Mouse (Mus musculus) activated CD4-positive, CD25-positive, alpha-beta regulatory T cell, adult 4 months (primary cell): ENCODE results near the gene Osbpl8. TPM values are rescaled to one million over a fixed set of nuclear protein-coding genes. Genes with fewer than 3 reads are reported as not detected.
"Not testable (repeated sequence)": the region's sequence is repeated elsewhere in the genome, so short reads cannot be mapped to it uniquely, and the experiment has no call there.

Experiments used
- ATAC-seq: one replicate; pipeline ENCODE4 v1.8.0; 2017
- polyA plus RNA-seq, 2 experiments: library from polyadenylated mRNA; unstranded; fragments of 100-300 nt; shearing (Covaris generic); gene quantifications; one replicate each; pipeline ENCODE4 v1.2.1; 2017

The Osbpl8 gene
- polyA plus RNA-seq, 2 experiments from 2014 or later: 12.0 to 16.7 TPM

- no peak for ATAC-seq
These were observed 25.7 kb downstream of the Osbpl8 start for GRCm38 (mm10) chr10:111190110-111190795.

GRCm38 (mm10) chr10:111193536-111193935, 29.0 kb downstream of the Osbpl8 start:
- no peak for ATAC-seq

DNA sequence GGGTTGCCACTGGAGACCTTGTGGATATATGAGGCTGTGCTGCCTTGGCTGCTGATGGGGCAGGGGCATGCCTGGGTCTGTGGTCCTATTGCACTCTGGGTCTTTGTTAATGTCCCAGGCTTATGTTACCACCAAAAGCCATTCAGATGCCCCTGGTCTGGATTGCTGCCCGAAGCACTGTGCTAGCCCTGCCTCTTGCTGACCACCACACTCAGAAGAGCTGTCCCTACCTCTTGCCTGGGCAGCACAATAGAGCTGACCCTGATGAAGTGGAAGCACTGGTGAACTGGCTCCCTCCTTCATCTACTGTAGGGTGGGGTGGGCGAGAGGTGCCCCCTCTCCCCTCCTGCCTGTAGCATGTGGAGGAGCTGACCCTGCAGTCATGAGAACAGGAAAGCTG, 31.6 kb downstream of the Osbpl8 start:
- no peak for ATAC-seq

GRCm38 (mm10) chr10:111198705-111199104, 34.2 kb downstream of the Osbpl8 start:
- ATAC-seq: peak; percentile 49

DNA sequence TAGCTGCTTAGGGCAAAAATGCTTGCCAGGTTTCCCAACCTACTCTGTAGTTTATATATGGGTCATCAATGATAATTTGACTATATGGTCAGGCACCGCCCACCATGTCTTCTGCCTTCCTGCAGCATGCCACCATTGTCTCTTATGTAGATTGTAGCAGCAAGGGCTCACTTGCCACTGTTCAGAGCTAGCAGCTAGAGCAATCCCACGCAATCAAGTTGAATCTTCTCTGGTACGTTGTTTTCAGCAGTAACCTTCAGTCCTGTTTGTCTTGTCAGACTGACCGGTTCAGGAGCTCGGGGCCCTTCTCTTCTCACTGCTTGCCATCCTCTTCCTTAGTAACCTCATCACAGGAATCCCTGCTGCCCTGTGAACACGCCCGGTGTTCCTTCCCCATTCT, 36.6 kb downstream of the Osbpl8 start:
- ATAC-seq: no peak

DNA sequence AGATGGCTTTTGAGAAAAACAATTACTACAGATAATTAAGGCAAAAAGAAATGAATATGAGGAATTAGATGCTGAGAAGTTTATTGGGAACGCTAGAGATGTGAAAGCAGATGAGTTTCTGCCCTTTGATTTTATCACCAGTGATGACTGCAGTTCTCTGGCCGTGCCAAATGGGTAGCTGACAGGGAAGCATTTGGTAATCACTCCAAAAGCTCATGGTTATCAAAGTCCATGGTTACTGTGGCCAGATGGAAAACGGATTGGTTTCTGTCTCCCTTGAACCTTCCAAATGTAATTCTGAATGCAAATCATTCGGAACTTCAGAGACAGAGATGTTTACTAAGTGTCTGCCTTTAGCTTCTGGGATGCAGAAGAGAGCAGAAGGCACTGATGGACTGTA, 37.1 kb downstream of the Osbpl8 start:
- ATAC-seq: no peak

DNA sequence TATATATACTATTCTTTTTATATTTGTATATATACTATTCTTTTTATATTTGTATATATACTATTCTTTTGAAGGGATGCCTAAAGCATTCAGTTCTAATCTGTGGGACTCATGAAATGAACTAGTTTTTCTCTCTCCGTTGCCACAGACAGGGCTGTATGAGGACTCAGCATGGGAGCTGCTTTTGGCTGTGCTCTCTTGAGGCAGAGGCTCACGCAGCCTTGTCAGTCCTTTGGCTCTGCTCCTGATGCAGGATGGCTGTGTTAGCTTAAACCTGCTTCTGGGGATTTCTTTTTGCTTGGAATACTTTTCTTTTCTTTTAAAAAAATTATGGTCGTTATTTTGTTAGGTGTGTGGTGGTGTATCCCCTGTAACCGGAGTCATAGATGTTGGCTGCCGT, 39.5 kb downstream of the Osbpl8 start:
- ATAC-seq: no peak

DNA sequence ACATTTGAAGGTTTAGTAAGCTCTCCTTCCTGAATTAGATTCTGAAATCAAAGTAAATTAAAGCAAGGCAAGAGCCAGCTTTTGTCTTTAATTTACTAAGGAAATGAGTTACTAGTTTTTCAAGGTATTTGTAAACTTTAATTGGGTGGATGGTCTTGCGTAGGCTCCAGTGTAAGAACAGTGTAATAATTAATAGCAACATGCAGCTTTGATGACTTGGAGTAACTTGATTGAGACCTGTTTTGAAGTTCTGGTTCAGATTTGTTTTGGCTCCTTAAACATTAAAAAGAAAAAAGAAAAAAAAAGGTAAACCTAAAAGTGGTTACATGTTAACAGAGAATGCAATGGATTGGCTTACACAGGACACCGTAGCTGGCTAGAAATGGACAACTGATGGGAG, 40.9 kb downstream of the Osbpl8 start:
- ATAC-seq: no peak

DNA sequence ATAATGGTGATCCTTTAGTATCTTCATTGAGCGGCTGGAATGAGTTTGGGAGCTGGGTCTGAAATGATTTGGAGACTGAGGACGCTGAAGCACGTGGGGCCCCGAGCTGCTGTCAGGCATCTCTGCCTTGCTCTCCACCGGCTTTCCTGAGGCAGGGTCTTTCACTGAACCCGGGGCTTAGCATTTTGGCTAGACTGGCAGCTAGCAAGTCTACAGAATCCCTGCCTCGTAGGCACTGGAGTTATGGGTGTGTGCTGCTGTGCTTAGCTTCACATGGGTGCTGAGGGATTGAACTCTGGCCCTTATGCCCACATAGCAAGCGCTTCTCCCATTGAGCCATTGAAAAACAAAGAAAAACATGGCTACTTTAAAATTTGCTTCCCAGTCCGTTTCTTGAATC, 42.8 kb downstream of the Osbpl8 start:
- ATAC-seq: no peak

DNA sequence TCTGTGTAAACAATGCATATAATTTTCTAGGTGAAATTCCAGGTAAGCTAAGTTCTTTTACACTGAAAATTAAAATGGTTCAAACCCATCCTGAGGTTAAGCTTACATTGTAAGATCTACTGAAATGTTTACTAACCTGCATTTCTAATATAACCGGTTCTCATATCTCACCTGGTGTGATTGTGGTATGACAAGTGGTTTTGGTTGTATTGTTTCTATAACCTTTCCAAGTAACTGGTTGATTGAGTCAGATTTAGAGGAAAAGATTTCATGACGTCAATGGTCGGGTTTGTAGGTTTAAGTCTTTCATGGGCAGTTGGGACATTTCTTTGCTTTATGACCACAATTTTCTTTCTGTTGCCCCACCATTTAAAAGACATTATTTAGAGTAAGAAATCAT, 49.5 kb downstream of the Osbpl8 start:
- peak; percentile 44 for ATAC-seq

- peak; percentile 75 for ATAC-seq
These were observed 50.1 kb downstream of the Osbpl8 start for GRCm38 (mm10) chr10:111214696-111215095.

- no peak for ATAC-seq
These were observed 51.0 kb downstream of the Osbpl8 start for GRCm38 (mm10) chr10:111215572-111215971.

GRCm38 (mm10) chr10:111216111-111216510, 51.6 kb downstream of the Osbpl8 start:
- no peak for ATAC-seq

DNA sequence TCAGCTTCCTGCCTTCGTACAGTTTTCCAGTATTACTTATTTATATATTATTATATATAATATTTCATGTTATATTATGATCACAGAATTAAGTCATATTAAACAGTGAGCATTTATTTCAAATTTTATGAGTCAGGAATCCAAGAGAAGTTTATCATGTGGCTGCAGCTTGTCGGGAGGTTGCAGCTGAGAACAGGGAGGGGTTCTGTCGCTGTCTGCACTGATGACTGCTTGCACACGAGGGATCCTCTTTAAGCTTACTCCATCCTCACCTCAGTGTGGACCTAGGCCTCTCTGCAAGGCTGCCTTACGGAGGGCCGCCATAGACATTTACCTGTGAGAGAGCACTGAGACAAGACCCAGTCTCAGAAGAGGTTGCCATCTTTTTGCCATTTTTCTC, 58.0 kb downstream of the Osbpl8 start:
- ATAC-seq: no peak

GRCm38 (mm10) chr10:111223218-111223830, 58.8 kb downstream of the Osbpl8 start:
- no peak for ATAC-seq

GRCm38 (mm10) chr10:111224696-111225095, 60.1 kb downstream of the Osbpl8 start:
- no peak for ATAC-seq

- peak; percentile 86 for ATAC-seq
These were observed 62.0 kb downstream of the Osbpl8 start for GRCm38 (mm10) chr10:111226508-111226907.

GRCm38 (mm10) chr10:111232237-111232636, 67.7 kb downstream of the Osbpl8 start:
- not testable (repeated sequence) for ATAC-seq

- ATAC-seq: peak; percentile 18
These were observed 69.1 kb downstream of the Osbpl8 start for GRCm38 (mm10) chr10:111233476-111234130.

GRCm38 (mm10) chr10:111234450-111235288, 70.1 kb downstream of the Osbpl8 start:
- peak; percentile 92 for ATAC-seq

DNA sequence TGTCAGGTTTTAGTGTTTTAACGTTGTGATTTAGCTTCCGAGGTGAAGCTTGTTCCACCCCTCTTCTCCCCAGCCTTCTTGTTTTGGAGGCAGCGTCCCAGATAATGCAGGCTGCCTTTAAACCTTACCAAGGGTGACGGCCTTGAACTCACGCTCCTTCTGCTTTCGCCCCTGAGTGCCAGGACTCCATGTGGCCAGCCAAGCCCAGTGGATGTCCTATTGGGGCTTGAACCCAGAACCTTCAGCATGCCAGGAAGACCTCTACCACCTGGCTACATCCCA, 70.7 kb downstream of the Osbpl8 start:
- ATAC-seq: no peak

- no peak for ATAC-seq
These were observed 72.9 kb downstream of the Osbpl8 start for GRCm38 (mm10) chr10:111237434-111237833.

- no peak for ATAC-seq
These were observed 78.1 kb downstream of the Osbpl8 start for GRCm38 (mm10) chr10:111242677-111243076.
